Mouse (Mus musculus) gastrocnemius, postnatal 10 days (tissue): ENCODE measurements at regions not wholly inside any gene's neighbourhood (a gene's known extent, or its start where the extent isn't known, plus 50 kb on each side); places are given as distances from the start of the nearest gene placed in this dataset.

Source experiments
- DNase-seq: peaks from one replicate; pipeline ENCODE4 v3.0.0; 2021; ENCODE audit warnings: mixed read lengths

DNA sequence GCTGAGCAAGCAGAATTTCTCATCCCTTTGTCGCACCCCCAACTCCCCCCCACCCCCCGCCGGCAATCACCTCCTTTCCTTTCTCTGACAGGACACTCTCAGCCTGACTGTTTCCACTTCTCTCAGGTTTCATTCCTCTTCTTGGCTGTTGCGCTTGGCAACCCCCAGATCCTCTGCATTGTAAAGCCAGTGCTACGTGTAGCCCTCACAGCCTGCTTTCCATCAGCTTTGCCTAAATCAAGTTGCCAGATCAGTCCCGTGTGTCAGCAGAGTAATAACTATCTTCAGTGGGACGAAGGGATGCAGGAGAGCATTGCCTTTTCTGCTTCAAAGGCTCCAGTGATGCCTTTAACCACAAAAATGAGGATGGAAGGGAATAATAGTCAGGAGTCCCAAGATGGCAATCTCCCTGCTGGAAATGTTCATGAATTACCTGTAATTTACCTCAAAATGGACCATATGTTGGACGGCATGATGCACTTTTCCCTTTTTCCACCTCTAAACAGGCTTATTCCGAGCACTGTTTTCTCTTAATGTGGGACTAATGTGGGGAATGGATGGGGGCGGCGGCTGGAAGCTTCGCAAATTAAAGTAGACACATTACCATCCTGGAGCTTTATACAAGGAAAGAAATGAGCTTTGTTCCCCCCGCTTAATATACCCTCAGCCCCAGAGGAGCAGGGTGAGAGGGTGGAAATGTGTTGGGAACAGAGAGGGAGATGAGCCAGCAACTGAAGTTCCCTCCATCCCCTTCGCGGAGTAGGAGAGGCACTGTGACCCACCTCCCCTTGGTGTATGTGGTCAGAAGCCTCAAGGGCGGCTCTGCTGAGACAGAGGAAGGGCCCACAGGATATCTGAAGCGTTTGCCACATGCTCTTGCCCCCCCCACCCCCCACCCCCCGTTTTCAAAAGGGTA lies 168.3 kb upstream of the Npvf start:
- no peak for DNase-seq

- no peak for DNase-seq
Measured at GRCm38 (mm10) chr6:50823220-50823910, 169.1 kb upstream of the Npvf start.

DNA sequence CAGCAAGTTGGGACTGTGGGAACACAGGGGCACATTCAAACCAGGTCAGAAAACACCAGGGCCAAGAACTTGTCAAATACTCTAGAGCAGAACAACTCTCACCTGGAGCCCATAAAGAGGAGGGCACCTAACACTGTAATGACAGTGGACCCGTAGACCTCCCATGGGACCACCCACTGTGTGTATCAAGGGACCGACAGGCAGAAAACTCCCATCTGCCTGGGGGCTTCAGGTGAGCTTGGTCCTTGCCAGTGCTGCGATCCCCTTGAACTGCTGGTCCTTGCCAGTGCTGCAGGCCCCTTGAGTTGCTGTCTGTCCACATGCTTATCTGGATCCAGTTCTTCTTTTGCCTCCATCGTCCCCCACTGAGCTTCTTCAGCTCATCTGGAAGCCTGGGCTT lies 170.2 kb upstream of the Npvf start:
- no peak for DNase-seq

- DNase-seq = no peak
Measured at GRCm38 (mm10) chr6:50831725-50832124, 177.5 kb upstream of the Npvf start.

- DNase-seq = no peak
Measured at GRCm38 (mm10) chr6:50835997-50836625, 181.9 kb upstream of the Npvf start.

- no peak for DNase-seq
Measured at GRCm38 (mm10) chr6:50840826-50841225, 186.6 kb upstream of the Npvf start.

DNA sequence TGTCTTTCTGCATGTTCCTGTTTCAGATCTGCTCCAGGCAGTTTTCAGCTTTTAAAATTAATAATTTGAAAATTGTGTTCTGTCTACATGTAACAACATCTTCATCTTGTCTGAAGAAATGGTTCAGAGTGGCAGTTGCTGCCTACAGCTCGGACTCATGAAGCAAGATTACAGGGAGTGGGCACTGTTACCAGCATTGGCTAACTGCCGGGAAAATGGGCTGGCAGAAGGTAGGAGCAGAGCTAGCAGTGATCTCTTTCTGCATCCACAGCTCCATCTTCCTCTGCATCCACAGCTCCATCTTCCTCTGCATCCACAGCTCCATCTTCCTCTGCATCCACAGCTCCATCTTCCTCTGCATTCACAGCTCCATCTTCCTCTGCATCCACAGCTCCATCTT lies 191.0 kb upstream of the Npvf start:
- peak; percentile 6 for DNase-seq

GRCm38 (mm10) chr6:50846740-50847516 lies 192.7 kb upstream of the Npvf start:
- no peak for DNase-seq

DNA sequence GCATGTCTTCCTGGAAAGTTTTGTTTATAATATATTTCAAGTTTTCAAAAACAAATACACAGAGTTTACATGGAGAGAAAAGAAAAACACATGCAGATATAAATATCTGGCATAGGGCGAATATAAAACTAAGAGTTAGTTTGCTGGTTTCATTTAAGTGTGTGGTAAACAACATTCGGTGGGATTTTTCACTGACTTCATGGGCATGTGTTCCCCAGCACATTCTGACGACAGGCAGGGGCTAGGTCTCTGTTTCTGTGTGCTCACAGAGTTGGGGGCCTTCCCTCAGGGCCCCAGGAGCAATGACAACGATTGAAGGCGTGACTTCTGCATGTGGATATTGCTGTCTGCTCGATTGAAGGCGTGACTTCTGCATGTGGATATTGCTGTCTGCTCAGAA lies 193.3 kb upstream of the Npvf start:
- no peak for DNase-seq

GRCm38 (mm10) chr6:50859162-50859561 lies 204.9 kb upstream of the Npvf start:
- DNase-seq = no peak

DNA sequence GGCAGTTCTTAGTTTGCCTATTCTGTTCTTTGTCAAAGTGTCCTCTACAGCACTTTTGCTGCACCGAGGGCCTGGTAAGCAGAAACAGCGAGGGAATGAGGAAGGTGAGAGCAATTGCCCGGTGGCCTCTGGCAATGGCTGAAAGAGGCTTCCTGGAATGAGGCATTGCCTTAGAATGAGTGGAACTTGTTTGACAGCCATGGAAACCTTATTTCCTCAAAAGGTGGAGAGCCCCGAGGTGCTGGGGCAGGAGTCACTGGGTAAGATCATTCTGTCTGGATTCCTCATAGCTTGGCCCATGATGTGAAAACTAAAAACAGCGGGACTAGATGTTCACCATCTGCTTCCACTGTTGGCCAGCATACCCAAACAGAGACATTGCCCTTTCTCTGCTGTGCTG lies 223.8 kb upstream of the Npvf start:
- no peak for DNase-seq

- no peak for DNase-seq
Measured at GRCm38 (mm10) chr6:50882298-50882697, 228.1 kb upstream of the Npvf start.

GRCm38 (mm10) chr6:50882759-50883158 lies 228.5 kb upstream of the Npvf start:
- no peak for DNase-seq

DNA sequence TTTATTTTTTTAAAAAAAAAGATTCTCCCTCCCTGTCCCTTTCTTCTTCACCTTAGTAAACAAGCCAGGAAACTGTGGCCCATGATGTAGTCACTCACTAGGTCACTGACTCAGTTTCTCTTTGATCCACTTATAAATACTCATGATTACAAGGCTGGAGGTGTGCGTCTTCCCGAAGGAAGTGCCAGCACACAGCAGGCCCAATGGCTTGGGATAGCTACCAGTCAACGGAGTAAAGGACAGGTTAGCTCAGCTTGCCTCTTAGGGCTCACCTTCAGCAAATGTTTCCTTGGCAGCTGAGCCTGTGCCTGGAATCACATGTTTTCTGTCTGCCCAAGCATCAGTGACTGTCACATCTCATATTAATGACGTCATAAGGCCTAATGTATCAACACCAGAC lies 230.8 kb upstream of the Npvf start:
- no peak for DNase-seq

GRCm38 (mm10) chr6:50885771-50886360 lies 231.6 kb upstream of the Npvf start:
- DNase-seq = no peak

DNA sequence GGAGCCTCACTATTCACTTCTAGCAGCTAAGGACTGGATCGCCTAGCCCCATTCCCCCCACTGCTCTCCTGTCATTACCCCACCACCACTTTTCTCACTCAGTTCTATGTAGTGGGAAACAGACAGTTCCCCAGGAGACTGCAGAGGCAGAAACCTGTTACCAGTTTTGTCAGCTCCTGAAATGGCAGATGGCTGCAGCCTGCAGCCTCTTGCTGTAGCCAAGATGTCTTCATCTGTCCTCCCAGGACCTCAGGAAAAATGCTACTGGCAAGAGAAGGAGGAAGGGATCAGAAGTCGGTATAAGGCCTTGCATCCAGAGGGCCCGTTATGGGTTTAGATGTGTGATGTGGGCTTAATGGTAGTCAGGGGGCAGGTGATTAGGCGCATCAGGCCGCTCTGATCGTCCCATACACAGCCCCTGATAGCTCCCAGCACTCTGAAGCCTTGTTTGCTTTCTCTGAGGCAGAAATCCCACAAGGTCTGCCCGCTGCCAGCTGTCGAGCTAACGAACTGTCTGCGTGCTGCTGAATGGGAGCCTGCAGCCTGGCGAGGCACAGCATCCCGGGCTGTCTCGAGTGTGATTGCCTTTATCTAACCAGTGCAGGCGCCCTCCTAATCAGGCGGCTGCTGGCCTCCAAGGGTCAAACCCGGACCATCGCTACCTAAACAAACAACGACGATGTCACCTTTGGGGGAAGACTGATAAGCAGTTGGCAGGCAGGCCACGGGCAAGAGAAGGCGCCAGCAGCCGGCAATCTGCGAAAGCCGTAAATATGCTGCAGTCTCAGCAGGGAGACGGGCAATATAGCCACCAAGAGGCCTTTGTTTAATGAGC lies 236.3 kb upstream of the Npvf start:
- DNase-seq = peak; percentile 20

- no peak for DNase-seq
Measured at GRCm38 (mm10) chr6:50891205-50891526, 236.9 kb upstream of the Npvf start.

GRCm38 (mm10) chr6:50898792-50899191 lies 244.6 kb upstream of the Npvf start:
- DNase-seq = no peak

GRCm38 (mm10) chr6:50915166-50916030 lies 261.2 kb upstream of the Npvf start:
- DNase-seq = no peak

DNA sequence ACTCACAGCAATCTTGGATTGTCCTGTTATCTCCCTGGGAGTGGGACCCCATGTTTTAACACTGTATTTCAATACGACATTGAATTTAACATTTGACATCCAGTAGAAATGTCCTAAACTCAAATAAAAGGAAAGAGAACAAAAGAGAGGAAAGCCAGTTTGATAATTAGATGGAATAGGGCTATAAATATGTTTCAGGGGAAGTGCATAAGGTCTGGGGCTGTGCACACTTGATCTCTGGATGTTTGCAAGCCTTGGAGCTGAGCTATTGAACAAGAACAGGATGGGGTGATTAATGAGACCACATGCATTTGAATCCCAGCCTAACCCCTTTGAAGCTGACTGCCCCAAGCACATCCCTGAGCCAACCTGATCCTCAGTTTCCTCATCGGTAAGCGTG lies 264.0 kb upstream of the Npvf start:
- DNase-seq = no peak
